Mouse (Mus musculus) adrenal gland, adult 18-20 months (tissue): Measurements from ENCODE around the gene Hspa12a. TPM values are rescaled to one million over a fixed set of nuclear protein-coding genes. Genes with fewer than 3 reads are reported as not detected.

Source experiments
- DNase-seq, 2 experiments: peaks; one replicate each; pipeline ENCODE4 v3.0.0; 2021 to 2022; ENCODE audit warnings: low spot score in 2 of 2
- total RNA-seq, 2 experiments: library from RNA; stranded (reverse); gene quantifications; 1 replicate in 1 of 2; 2 replicates in 1 of 2; pipeline ENCODE4 v1.2.3; 2021

Gene Hspa12a
- total RNA-seq, 2 experiments from 2014 or later, result 60.3 to 148 TPM

GRCm38 (mm10) chr19:58861174-58861760, 82.2 kb downstream of the Hspa12a start:
- DNase-seq, result no peak

DNA sequence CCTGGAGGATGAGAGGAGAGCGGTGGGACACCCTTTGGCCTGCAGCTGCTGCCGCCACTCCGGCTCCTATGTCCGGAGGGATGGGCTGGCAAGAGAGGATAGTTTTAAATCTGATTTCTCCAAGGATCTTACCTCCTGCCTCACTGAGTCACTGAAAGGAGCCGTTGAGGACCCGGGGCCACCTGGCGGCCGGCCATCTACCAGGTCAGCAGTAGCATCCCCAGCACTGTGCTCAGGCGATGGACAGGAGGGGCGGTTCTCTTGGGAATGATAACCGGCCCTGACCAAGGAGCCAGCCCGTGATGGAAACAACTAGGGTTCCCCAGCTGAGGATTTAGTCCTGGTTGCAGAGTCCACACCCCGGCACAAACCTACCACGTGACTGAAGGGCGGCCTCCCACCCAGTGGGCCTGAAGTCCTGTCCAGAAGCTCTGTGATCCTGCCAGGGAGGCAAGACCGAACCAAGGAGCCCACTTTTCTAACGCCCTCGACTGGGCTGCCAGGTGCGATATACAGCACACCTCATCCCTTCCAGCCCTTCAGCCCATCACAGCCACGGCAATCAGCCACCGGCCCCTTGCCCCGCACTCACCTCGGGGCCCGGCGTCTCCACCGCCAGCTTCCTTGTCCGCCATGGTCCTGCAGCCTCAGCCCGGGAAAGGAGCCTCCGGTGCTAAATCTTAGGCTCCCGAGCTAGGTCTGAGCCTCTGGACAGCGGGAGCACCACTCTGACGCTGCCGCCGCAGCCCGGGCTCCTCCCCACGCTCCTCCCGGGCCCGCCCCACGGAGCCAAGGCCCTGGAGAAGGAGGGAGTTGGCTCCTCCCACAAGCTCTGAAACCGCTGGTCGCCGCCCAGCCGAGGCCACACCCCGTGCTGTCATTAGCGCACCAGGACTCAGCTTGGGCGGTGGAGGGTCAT, 82.9 kb downstream of the Hspa12a start:
- DNase-seq, result peak; percentile 87 to 88

DNA sequence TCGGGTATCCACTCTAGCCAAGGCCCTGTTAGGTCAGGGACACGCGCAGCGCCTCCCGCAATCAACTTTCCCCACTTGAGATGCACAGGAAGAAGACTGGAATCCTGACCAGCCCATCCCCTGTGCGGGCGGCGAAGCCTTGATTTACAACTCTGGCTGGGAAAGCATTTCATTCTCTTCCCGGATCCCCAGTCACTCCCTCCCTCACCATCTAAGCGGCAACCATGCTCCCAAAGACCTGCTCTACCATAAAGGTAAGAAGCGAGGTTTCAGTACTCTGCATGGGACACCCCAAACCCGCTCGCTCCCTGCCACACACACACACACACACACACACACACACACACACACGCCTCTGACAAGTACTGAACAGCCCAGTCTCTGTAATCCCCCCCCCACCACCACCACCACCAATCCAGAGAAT, 83.6 kb downstream of the Hspa12a start:
- DNase-seq, result no peak

DNA sequence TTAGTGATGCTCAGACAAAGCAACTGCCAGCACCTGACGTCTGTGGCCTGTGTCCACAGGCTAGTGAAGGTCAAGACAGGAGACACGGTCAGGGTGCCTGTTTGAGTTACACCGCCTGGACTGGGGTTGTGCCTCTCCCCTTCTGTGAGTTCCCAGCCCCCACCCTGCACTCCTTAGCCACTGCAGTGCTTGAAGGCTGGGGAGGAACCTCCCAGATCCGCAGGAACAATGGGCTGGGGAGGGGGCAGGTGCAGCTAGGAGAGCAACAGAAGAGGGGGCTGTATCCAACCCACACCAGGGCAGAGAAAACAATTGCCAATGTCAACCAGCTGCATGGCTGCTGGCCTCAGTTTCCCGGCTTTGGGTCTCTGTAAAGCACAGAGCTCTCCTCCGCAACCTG, 84.1 kb downstream of the Hspa12a start:
- DNase-seq, result no peak

GRCm38 (mm10) chr19:58856129-58856855, 87.2 kb downstream of the Hspa12a start:
- DNase-seq, result no peak

DNA sequence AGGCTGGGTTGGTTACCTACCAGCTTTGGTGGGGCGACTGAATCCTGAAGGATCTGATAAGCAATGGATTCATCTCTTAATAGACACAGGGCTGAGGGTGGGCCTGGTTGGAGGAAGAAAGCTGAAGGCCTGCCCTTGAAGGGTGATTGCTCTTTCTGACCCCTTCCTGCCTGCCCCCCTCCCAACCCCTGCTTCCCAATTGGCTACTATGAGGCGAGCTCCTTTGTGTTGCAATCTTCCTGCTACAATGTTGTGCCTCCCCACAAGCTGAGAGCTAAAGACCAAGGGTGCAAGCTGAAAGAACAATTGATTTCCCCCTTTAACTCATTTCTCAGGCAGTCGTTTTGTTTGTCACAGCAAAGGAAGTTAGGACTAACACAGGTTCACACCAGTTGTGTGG, 88.6 kb downstream of the Hspa12a start:
- DNase-seq, result no peak

DNA sequence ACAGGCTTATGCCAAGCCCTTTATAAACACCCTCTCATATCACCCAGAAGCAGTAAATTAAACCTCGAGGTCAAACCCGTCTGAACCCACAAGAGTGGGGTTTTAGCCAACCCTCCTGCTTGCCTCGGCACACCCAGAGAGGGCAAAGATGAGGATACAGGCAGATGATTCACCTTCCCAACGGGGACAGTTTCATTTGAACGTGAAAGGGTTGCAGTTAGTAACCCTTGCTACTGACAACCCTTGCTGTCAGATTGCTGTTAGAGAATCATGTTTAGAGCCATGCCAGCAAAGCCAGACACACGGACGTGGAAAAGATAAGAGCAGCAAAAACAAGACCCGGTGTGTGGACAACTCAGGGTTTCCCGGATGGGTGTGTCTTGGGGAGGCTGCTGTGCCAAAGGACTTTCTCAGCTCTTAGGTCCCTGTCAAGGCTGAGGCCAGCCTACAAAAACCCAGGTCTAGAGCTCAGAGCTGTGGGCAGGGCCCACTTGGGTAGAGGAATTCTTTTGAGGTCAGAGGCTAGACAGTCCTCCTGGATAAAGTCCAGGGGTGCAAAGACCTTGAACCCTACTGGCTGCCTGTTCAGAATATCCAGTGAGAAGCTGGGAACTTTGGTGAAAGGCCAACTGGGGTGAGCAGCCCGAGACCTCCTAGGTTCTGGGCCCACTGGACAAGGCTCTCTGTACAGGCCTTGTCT, 90.3 kb downstream of the Hspa12a start:
- peak; percentile 44 to 55 for DNase-seq

DNA sequence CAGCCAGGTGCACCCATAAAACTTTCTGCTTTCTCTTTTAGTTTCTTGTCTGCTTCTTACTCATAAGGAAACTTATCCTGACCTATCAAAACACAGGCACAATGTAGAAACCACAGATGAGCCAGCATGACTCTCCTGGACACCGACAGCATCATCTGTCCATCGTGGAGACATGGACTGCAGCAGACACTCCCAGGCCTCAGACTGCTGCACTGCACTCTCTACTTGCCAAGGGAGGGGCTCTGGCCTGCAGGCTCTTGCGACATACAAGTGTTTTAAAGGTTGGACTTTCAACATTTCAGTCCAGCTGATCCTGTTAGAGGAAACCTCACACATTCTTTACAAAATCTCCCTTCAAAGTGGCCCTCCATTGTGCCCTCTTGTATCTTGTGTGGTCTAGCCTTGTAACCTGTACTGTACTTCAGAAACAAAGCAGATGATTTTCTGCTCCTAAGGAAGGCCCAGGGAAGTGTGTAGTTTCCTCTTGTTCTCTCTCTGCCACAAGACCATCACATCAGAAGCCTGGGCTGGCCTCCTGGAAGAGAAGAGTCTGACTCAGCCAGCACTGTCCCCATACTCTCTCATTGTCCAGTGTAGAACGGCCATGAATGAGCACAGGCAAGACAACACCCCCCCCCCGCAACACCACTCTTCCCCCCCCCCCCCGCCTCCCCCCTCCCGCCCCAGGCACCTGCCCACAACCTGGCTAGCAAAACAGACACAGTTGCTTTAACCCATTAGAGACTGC, 92.6 kb downstream of the Hspa12a start:
- DNase-seq, result no peak

GRCm38 (mm10) chr19:58849333-58850131, 93.9 kb downstream of the Hspa12a start:
- no peak for DNase-seq

GRCm38 (mm10) chr19:58843606-58844005, 99.8 kb downstream of the Hspa12a start:
- no peak for DNase-seq

- DNase-seq, result no peak
Observed at GRCm38 (mm10) chr19:58840721-58841271, 102.7 kb downstream of the Hspa12a start.

DNA sequence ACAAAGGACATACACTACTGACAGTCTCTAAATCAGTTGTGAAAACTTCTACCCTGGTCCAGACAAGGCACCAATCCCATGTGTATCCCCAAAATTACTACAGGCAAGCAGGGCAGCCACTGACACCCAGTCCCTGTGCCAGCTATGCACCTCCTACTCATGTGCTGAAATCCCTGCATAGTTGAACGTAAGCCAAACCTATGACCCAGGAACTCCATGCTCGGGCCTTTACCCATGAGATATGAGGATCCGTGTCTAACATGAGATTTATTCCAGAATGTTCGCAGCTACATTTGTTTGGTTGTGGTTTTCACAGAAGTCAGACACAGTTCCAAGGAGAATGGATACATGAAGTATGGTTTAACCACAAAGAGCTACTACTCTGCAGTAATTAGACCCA, 103.6 kb downstream of the Hspa12a start:
- DNase-seq, result no peak

DNA sequence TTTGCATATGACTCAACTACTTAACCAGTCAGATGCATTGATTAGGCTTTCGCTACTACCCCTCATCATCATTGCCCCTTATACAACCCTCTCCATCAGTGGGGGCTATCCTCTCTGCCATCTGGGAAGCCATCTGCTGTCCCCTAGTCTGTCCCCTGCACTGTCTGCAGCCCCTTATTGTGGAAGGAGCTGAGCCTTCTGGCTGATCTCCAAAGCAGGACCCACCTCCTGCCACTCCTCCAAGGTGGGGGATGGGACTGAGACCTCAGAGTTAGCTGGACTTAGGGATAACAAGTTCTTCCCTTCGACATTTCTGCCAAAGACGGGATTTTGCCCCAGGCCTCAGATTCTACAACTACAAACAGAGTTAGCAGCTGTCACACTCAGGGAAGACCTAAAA, 104.1 kb downstream of the Hspa12a start:
- DNase-seq, result no peak

GRCm38 (mm10) chr19:58838706-58839105, 104.7 kb downstream of the Hspa12a start:
- DNase-seq, result no peak

- DNase-seq, result no peak
Observed at GRCm38 (mm10) chr19:58833639-58834180, 109.7 kb downstream of the Hspa12a start.

DNA sequence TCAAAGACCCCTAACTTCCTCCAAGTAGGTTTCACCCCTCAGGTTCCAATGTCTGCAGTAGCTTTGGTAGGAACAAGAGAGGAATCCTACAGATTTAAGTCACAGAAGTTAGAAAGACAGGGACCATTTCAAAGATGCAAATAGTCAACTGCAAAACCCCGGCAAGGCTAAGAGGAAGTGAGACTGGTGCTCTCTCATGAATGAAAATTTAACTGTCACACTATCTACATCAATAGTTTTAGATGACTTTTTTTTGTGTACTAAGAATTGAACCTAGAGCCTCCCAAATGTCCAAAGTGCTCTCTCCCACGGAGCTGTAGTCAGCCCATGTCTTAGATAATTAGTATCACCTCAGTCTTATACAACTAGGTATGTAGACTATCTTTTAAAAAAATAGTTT, 110.5 kb downstream of the Hspa12a start:
- no peak for DNase-seq

DNA sequence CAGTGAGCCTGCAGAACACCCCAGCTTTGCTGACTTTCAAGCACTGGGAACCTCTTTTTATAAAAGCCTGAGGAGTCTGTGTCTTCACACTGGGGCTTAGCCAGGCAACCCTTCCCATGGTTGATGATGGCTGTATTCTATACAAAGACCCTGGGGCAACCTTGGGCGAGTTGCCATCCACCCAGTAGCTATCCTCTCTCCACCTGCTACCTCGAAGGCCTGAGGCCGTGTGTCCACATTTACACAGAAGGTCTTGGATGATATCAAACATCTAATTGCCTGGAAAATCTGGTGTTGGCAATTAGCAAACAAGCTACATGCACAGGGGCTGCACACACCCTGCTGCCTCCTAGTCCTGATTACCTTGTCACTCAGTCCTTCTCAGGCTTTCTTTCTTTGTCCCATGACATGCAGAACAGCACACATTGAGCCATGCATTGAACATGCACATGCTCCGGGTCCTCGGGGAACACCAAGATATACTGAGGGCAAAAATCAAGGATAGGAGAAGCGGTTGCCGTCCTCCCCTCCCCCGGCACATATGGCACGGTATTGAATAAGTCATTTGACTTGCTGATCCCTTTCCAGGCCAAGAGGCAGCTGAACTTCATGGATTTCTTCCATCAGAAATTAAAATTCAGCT, 112.1 kb downstream of the Hspa12a start:
- DNase-seq, result no peak

DNA sequence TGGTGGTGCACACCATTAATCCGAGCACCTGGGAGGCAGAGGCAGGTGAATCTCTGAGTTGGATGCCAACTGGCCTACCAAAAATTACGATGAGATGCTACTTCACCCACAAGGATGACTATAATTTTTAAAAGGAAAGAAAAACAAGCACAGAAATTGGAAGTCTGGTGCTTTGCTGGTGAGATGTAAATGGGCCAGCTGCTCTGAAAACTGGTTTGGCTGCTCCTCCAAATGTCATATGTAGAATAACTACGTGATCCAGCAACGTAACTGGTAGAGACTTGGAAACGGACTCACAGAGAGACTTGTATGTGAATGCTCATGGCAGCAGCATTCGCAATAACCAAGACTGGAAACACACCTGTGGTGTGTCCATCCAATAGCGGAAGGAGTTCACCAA, 113.3 kb downstream of the Hspa12a start:
- DNase-seq, result no peak

DNA sequence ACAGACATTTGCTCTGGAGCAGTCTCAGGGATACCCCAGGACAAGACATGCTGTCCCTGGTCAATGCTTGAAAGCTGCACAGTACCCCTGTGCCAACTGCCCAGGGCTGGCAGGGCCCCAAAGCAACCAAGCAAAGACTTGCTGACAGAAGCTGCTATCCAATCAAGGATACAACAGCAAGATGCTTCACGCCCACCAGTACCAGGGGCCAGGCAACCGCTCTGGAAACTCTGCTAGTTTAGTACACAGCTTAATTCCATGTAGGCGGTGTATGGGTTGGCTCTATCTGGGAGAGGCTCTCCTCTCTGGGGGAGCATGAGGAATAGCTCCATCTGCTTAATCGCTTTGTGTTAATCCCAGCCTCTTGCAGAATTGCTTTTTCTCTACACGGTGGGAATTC, 113.9 kb downstream of the Hspa12a start:
- no peak for DNase-seq
